Mouse (Mus musculus): Measurements from ENCODE around the gene Cntn2.

Gene Cntn2

GRCm38 (mm10) chr1:132542762-132543306 is at the start of gene Cntn2:
TSS of gene Cntn2 (minus strand) at chr1:132543256.
- DNase-seq (ENCODE audit: low spot score in 2 of 2): peak; percentile 79

- DNase-seq (ENCODE audit: low spot score in 2 of 2): no peak
Measured at GRCm38 (mm10) chr1:132592145-132592544, 49.1 kb upstream of the Cntn2 start.

GRCm38 (mm10) chr1:132591399-132591930 is 48.4 kb upstream of the Cntn2 start:
- DNase-seq (ENCODE audit: low spot score in 2 of 2): peak in 1 of 2 experiments; percentile 42

GRCm38 (mm10) chr1:132586679-132587201 is 43.7 kb upstream of the Cntn2 start:
- DNase-seq (ENCODE audit: low spot score in 2 of 2): no peak

GRCm38 (mm10) chr1:132585376-132585775 is 42.3 kb upstream of the Cntn2 start:
- DNase-seq (ENCODE audit: low spot score in 2 of 2): no peak

GRCm38 (mm10) chr1:132582998-132583604 is 40.0 kb upstream of the Cntn2 start:
- peak in 1 of 2 experiments; percentile 39 for DNase-seq (ENCODE audit: low spot score in 2 of 2)

- no peak for DNase-seq (ENCODE audit: low spot score in 2 of 2)
Measured at GRCm38 (mm10) chr1:132581845-132582839, 39.1 kb upstream of the Cntn2 start.

GRCm38 (mm10) chr1:132580063-132580462 is 37.0 kb upstream of the Cntn2 start:
- no peak for DNase-seq (ENCODE audit: low spot score in 2 of 2)

GRCm38 (mm10) chr1:132576845-132577244 is 33.8 kb upstream of the Cntn2 start:
- no peak for DNase-seq (ENCODE audit: low spot score in 2 of 2)

GRCm38 (mm10) chr1:132572851-132573250 is 29.8 kb upstream of the Cntn2 start:
- DNase-seq (ENCODE audit: low spot score in 2 of 2): no peak

- DNase-seq (ENCODE audit: low spot score in 2 of 2): no peak
Measured at GRCm38 (mm10) chr1:132571613-132572012, 28.6 kb upstream of the Cntn2 start.

- DNase-seq (ENCODE audit: low spot score in 2 of 2): no peak
Measured at GRCm38 (mm10) chr1:132570906-132571305, 27.9 kb upstream of the Cntn2 start.

- DNase-seq (ENCODE audit: low spot score in 2 of 2): no peak
Measured at GRCm38 (mm10) chr1:132570068-132570780, 27.2 kb upstream of the Cntn2 start.

- DNase-seq (ENCODE audit: low spot score in 2 of 2): no peak
Measured at GRCm38 (mm10) chr1:132569516-132569915, 26.5 kb upstream of the Cntn2 start.

- DNase-seq (ENCODE audit: low spot score in 2 of 2): no peak
Measured at GRCm38 (mm10) chr1:132567336-132568125, 24.5 kb upstream of the Cntn2 start.

- DNase-seq (ENCODE audit: low spot score in 2 of 2): no peak
Measured at GRCm38 (mm10) chr1:132565766-132566165, 22.7 kb upstream of the Cntn2 start.

GRCm38 (mm10) chr1:132564946-132565345 is 21.9 kb upstream of the Cntn2 start:
- DNase-seq (ENCODE audit: low spot score in 2 of 2): no peak

GRCm38 (mm10) chr1:132562337-132562795 is 19.3 kb upstream of the Cntn2 start:
- no peak for DNase-seq (ENCODE audit: low spot score in 2 of 2)

GRCm38 (mm10) chr1:132560907-132561700 is 18.0 kb upstream of the Cntn2 start:
- DNase-seq (ENCODE audit: low spot score in 2 of 2): no peak

- no peak for DNase-seq (ENCODE audit: low spot score in 2 of 2)
Measured at GRCm38 (mm10) chr1:132559045-132559444, 16.0 kb upstream of the Cntn2 start.
